Mouse (Mus musculus): ENCODE results near the gene Spata9.

GRCm38 (mm10) chr13:75930660-75931059 is 36.3 kb upstream of the Spata9 start:
- TF ChIP-seq GATA1 (IDR thresholded peaks at IDR 0.05; ENCODE audit: low read length) (no peak), TAL1 (IDR thresholded peaks at IDR 0.05; ENCODE audit: low read length) (no peak)

Measured in erythroblast, embryonic 14.5 days (primary cell).